Mouse (Mus musculus) left cerebral cortex, adult 11 months (tissue): ENCODE measurements around the gene Gm8265.
"Not testable (repeated sequence)": the region's sequence is repeated elsewhere in the genome, so short reads cannot be mapped to it uniquely, and the experiment has no call there.

Source experiments
- DNase-seq: peaks from one replicate; pipeline ENCODE4 v3.0.0; 2022; ENCODE audit warnings: low spot score

Gm8265 gene

GRCm38 (mm10) chr14:5632928-5633327 lies at the start of gene Gm8265:
Gene Gm8265, minus strand, starts transcription at chr14:5633028.
- not testable (repeated sequence) for DNase-seq
